Mouse (Mus musculus): ENCODE results near the gene Tchp. TPM values are rescaled to one million over a fixed set of nuclear protein-coding genes. Genes with fewer than 3 reads are reported as not detected.

The Tchp gene
- total and polyA plus RNA-seq, 2 experiments from 2014 or later, result 11.2 to 14.4 TPM

DNA sequence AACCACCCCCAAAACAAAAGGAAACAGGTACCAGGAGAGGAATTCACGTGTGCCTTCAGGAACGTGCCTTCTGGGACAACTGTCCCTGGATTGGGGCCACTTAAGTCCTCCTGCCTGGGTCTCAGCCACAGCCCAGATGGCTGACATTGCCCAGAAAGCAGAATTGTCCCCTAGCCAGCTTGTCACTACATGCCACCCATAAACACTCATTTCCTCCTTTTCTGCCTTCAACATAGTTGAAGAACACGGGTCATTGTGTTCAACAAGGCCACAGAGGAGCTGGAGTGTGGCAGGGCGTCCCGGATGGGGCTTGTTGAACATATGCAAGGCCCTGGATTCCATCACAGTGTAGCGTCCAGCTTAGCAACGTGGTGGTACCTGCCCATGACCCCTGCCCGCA is 25.8 kb upstream of the Tchp start:
- no peak for ATAC-seq (ENCODE audit: low FRiP score)

DNA sequence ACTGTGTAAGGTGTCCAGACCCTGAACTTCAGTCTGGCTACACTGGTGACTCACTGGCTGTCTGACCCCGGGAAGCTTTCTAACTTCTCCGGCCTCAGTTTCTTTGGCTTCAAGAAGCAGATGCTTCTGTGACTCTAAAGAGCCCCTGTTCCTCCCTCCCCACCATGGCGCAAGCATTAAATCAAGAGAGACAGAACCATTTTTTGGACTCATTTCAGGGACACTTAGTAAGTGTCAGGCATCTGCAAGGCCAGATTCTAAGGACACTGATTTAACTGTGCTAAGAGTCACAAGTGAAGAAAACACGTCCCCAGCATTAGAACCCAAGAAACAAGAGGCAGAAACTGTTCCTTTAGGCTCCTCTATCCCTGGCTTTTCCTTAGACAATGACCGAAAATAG is 21.6 kb upstream of the Tchp start:
- no peak overlapping the region for H3K27ac ChIP-seq (ENCODE audit: low read depth, low read length)
- DNase-seq (ENCODE audit: low spot score) (no peak), ATAC-seq (ENCODE audit: low FRiP score) (no peak)
- H3K9ac ChIP-seq (replicated peaks; ENCODE audit: low read length, poor library complexity, severe bottlenecking), result no peak overlapping the region
- H3K4me2 ChIP-seq (ENCODE audit: low read depth, low read length, poor library complexity, severe bottlenecking), result no peak overlapping the region
- no peak overlapping the region for H3K4me3 ChIP-seq (ENCODE audit: low read depth, low read length)
- no peaks in the 10 kb centered on the region for H3K36me3 ChIP-seq (ENCODE audit: insufficient read depth, low read length)
- peaks cover 11% of the 10 kb centered on the region; the same call in 1 of the 2 replicates for H3K4me1 ChIP-seq (ENCODE audit: insufficient read depth, low read length)
- TF ChIP-seq CTCF (IDR thresholded peaks at IDR 0.05), result no peak
- no peaks in the 10 kb centered on the region for H3K27me3 ChIP-seq (ENCODE audit: insufficient read depth, low read length)
- 90% methylated on average over 5 of the region's 5 CpGs for WGBS
- no peaks in the 10 kb centered on the region for H3K9me3 ChIP-seq (ENCODE audit: low read length)

More for the DNA sequence above, 25.8 kb upstream of the Tchp start:
- Histone ChIP-seq H3K36me3 (ENCODE audit: insufficient read depth, low read length) (peaks cover 5% of the 10 kb centered on the region), H3K4me3 (ENCODE audit: low read depth, low read length) (no peak overlapping the region), H3K27me3 (ENCODE audit: insufficient read depth, low read length) (no peaks in the 10 kb centered on the region), H3K4me1 (ENCODE audit: insufficient read depth, low read length) (no peaks in the 10 kb centered on the region), H3K4me2 (ENCODE audit: low read depth, low read length, poor library complexity, severe bottlenecking) (no peak overlapping the region), H3K9me3 (ENCODE audit: low read length) (no peaks in the 10 kb centered on the region), H3K9ac (replicated peaks; ENCODE audit: low read length, poor library complexity, severe bottlenecking) (no peak overlapping the region), H3K27ac (ENCODE audit: low read depth, low read length) (no peak overlapping the region)
- WGBS, result 79% methylated on average over 8 of the region's 8 CpGs
- TF ChIP-seq CTCF (IDR thresholded peaks at IDR 0.05), result no peak
- no peak for DNase-seq (ENCODE audit: low spot score)

DNA sequence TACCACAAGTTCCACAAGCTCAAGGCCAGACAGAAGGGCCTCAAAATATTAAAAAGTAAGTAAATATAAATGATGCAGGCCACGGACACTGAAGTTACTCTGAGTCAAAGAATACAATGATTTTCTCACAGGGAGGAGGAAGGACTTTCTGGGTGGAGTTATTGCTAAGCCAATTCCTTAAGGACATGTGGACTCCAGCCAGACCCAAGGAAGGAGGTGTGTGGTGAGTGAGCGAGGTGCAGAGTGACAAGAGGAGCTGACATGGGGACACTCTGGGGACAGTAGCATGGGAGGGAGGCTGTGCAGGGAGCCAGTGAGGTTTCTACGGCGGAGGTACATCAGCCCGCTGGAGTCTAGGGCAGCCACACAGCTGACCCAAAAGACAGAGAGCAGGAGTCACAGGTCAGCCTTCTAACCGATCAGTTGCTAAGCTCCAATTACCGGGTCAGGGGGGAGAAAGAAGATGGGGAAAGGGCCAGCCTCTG is 20.8 kb upstream of the Tchp start:
- 78% methylated on average over 7 of the region's 7 CpGs for WGBS
- peaks cover 11% of the 10 kb centered on the region; the same call in 1 of the 2 replicates for H3K4me1 ChIP-seq (ENCODE audit: insufficient read depth, low read length)
- H3K36me3 ChIP-seq (ENCODE audit: insufficient read depth, low read length), result no peaks in the 10 kb centered on the region
- no peak overlapping the region for H3K4me2 ChIP-seq (ENCODE audit: low read depth, low read length, poor library complexity, severe bottlenecking)
- ATAC-seq (ENCODE audit: low FRiP score) (no peak), DNase-seq (ENCODE audit: low spot score) (no peak)
- TF ChIP-seq CTCF (IDR thresholded peaks at IDR 0.05), result no peak
- no peak overlapping the region for H3K4me3 ChIP-seq (ENCODE audit: low read depth, low read length)
- no peaks in the 10 kb centered on the region for H3K9me3 ChIP-seq (ENCODE audit: low read length)
- H3K27ac ChIP-seq (ENCODE audit: low read depth, low read length), result no peak overlapping the region
- H3K27me3 ChIP-seq (ENCODE audit: insufficient read depth, low read length), result no peaks in the 10 kb centered on the region
- H3K9ac ChIP-seq (replicated peaks; ENCODE audit: low read length, poor library complexity, severe bottlenecking), result no peak overlapping the region

DNA sequence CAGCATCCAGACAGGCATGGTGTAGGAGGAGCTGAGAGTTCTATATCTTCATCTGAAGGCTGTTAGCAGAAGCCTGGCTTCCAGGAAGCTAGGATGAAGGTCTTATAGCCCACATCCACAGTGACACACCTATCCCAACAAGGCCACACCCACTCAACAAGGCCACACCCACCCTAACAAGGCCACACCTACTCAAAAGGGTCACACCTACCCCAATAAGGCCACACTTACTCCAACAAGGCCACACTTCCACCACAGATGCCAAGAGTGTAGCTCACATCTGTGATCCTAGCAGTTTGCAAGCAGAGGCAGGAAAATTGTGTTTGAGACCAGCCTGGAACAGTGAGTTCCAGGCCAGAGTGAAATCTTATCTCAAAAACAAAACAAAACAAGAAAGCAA is 19.7 kb upstream of the Tchp start:
- Histone ChIP-seq H3K9me3 (ENCODE audit: low read length) (no peaks in the 10 kb centered on the region), H3K27ac (ENCODE audit: low read depth, low read length) (no peak overlapping the region), H3K27me3 (ENCODE audit: insufficient read depth, low read length) (no peaks in the 10 kb centered on the region), H3K4me3 (ENCODE audit: low read depth, low read length) (no peak overlapping the region), H3K36me3 (ENCODE audit: insufficient read depth, low read length) (no peaks in the 10 kb centered on the region), H3K4me2 (ENCODE audit: low read depth, low read length, poor library complexity, severe bottlenecking) (no peak overlapping the region), H3K4me1 (ENCODE audit: insufficient read depth, low read length) (peaks cover 11% of the 10 kb centered on the region; the same call in 1 of the 2 replicates), H3K9ac (replicated peaks; ENCODE audit: low read length, poor library complexity, severe bottlenecking) (no peak overlapping the region)
- ATAC-seq (ENCODE audit: low FRiP score) (no peak), DNase-seq (ENCODE audit: low spot score) (no peak)
- no peak for TF ChIP-seq CTCF (IDR thresholded peaks at IDR 0.05)

DNA sequence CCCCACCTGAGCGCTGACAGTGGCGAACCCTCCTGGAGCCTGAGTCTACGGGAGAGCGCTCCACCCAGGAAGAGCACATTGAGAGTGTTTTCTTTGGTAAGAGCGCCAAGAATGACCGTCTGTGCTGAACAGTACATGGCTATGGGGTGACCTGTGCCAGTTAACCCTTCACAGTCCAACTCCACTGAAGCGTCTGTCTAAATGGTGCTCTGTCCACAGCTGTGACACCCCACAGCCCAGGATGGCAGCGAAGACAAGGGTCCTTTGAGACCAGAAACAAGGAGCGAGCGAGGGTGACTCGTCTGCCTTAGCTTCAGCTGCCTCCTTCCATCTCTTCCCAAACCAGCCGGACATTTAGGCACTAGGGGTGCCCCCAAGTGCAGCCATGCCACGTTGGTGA is 18.9 kb upstream of the Tchp start:
- peak overlapping the region; percentile 24; the same call in 1 of the 2 replicates for H3K4me2 ChIP-seq (ENCODE audit: low read depth, low read length, poor library complexity, severe bottlenecking)
- no peak for ATAC-seq (ENCODE audit: low FRiP score)
- WGBS, result 80% methylated on average over 13 of the region's 13 CpGs

DNA sequence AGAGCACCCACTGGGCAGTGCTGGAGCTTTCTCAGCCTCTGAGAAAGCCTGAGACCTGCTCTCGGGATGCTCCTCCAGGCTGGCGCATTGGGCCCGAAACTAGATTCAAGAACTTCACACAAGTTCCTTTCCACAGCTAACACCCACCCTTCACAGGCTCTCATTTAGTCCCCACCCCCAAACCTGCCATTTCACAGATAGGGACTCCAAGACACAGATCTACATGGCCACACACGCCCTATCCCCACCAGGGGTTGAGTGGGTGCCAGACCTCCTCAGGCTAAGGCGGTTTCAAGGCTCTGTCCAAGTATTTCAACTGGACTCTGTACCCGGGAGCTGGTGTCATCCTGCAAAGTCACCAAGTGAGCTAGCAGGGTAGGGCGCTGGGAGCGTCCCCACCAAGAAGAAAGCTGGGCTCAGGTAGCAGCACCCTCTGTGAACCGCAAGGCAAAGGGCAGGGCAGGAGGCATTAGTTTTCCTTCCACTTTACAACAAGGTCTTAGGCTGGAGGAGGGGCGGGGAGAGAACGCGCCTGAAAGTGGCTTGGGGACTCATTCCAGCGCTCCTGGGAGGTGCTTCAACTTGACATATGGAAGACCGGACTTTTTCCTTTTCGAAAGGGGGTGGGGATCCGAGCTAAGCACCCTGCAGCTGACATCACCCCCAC is 17.7 kb upstream of the Tchp start:
- no peaks in the 10 kb centered on the region for H3K9me3 ChIP-seq (ENCODE audit: low read length)
- H3K4me1 ChIP-seq (ENCODE audit: insufficient read depth, low read length), result peaks cover 11% of the 10 kb centered on the region; the same call in 1 of the 2 replicates
- DNase-seq (ENCODE audit: low spot score) (no peak), ATAC-seq (ENCODE audit: low FRiP score) (no peak)
- H3K27me3 ChIP-seq (ENCODE audit: insufficient read depth, low read length), result no peaks in the 10 kb centered on the region
- WGBS, result 17% methylated on average over 16 of the region's 16 CpGs
- no peak overlapping the region for H3K27ac ChIP-seq (ENCODE audit: low read depth, low read length)
- peak overlapping the region; percentile 80 for H3K4me3 ChIP-seq (ENCODE audit: low read depth, low read length)
- TF ChIP-seq CTCF (IDR thresholded peaks at IDR 0.05), result no peak
- H3K4me2 ChIP-seq (ENCODE audit: low read depth, low read length, poor library complexity, severe bottlenecking), result peak overlapping the region; percentile 85
- no peaks in the 10 kb centered on the region for H3K36me3 ChIP-seq (ENCODE audit: insufficient read depth, low read length)
- H3K9ac ChIP-seq (replicated peaks; ENCODE audit: low read length, poor library complexity, severe bottlenecking), result peak overlapping the region; percentile 86

More for the DNA sequence above, 18.9 kb upstream of the Tchp start:
- Histone ChIP-seq H3K4me1 (ENCODE audit: insufficient read depth, low read length) (peaks cover 11% of the 10 kb centered on the region; the same call in 1 of the 2 replicates), H3K4me3 (ENCODE audit: low read depth, low read length) (no peak overlapping the region), H3K27ac (ENCODE audit: low read depth, low read length) (no peak overlapping the region), H3K9me3 (ENCODE audit: low read length) (no peaks in the 10 kb centered on the region), H3K9ac (replicated peaks; ENCODE audit: low read length, poor library complexity, severe bottlenecking) (no peak overlapping the region), H3K36me3 (ENCODE audit: insufficient read depth, low read length) (no peaks in the 10 kb centered on the region), H3K27me3 (ENCODE audit: insufficient read depth, low read length) (no peaks in the 10 kb centered on the region)
- peak; percentile 37 for DNase-seq (ENCODE audit: low spot score)
- no peak for TF ChIP-seq CTCF (IDR thresholded peaks at IDR 0.05)
